Mouse (Mus musculus) NIH3T3 (cell line): ENCODE data around the gene Ncdn.

Source experiments
- DNase-seq: peaks from one replicate; pipeline ENCODE4 v3.0.0-alpha.2; 2012; ENCODE audit warnings: low read depth

Gene Ncdn

GRCm38 (mm10) chr4:126707439-126707826, 45.8 kb downstream of the Ncdn start:
- DNase-seq, result no peak

- no peak for DNase-seq
These were observed 46.4 kb downstream of the Ncdn start for GRCm38 (mm10) chr4:126706630-126707438.

GRCm38 (mm10) chr4:126696908-126697307, 56.3 kb downstream of the Ncdn start:
- no peak for DNase-seq
